Mouse (Mus musculus) CD4-positive naive resting alpha-beta T cell, adult 76 days (primary cell): Measurements from ENCODE around the gene Hexim1. TPM values are rescaled to one million over a fixed set of nuclear protein-coding genes. Genes with fewer than 3 reads are reported as not detected.

Source experiments
- total RNA-seq: library from RNA; stranded (reverse); gene quantifications from one replicate; pipeline ENCODE4 v1.2.4, GENCODE M21; 2023

The Hexim1 gene
- total RNA-seq: 137 TPM

DNA sequence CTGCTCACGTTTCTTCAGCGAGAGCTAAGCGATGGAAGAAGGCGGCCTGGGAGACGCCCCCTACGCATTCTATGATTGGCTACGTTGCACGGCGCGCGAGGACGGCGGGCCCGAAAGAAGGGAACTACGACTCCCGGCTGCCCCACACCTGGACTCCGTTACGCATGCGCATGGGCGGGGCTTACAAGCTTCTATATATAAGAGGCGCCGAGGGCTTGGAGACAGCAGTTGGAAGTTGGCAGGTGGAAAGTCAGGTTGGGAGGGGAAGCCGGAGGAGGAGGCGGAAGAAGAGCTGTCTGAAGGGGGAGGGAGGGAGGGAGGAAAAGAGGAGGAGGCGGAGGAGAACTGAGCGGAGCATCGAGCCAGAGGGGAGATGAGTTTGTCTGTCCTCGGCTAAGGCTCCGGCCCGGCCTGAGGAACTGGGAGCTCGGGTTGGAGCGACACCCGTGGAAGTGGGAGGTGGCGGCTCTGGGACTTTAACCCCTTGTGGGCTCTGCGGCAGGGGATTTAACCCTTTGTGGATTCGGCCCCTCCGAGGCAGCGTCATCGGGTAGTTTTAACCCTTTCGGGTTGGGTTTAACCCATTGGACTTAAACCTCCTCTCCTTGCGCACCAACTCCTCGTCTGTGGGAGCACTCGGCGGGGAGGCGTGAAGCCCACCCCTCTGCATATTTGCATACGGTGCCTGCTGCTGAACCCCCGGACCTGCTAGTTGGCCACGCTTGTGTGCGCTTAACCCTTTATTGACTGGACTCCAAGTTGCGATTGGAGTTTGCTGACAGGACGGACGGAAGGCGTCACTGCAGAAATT is at the start of gene Hexim1:
TSS of gene Hexim1 (plus strand) at position 224 of the 811 bp plus-strand sequence.

DNA sequence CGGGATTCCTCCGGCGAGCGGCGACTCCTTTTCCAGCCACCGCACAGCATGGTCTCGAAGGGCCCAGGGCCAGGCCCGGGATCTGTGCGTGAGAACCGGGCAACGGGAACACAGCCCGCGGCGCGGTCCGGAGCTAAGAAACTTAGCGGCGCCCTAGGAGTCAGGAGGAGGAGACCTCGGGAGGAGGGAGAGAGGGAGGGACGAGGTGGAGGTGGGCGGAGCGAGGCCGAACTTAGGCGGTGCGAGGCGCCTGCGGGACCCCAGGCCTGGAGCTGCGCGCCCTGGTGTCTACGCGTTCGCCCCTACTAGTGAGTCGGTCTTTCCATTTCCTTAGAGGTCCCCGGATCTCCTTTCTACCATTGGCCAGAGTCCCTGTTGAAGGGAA is 14.6 kb upstream of the Hexim1 start, which contains the start of the genes Plcd3 and Acbd4:
TSS of gene Plcd3 (minus strand) at position 178 of the 385 bp plus-strand sequence.
TSS of gene Acbd4 (plus strand) at position 202 of the 385 bp plus-strand sequence.

DNA sequence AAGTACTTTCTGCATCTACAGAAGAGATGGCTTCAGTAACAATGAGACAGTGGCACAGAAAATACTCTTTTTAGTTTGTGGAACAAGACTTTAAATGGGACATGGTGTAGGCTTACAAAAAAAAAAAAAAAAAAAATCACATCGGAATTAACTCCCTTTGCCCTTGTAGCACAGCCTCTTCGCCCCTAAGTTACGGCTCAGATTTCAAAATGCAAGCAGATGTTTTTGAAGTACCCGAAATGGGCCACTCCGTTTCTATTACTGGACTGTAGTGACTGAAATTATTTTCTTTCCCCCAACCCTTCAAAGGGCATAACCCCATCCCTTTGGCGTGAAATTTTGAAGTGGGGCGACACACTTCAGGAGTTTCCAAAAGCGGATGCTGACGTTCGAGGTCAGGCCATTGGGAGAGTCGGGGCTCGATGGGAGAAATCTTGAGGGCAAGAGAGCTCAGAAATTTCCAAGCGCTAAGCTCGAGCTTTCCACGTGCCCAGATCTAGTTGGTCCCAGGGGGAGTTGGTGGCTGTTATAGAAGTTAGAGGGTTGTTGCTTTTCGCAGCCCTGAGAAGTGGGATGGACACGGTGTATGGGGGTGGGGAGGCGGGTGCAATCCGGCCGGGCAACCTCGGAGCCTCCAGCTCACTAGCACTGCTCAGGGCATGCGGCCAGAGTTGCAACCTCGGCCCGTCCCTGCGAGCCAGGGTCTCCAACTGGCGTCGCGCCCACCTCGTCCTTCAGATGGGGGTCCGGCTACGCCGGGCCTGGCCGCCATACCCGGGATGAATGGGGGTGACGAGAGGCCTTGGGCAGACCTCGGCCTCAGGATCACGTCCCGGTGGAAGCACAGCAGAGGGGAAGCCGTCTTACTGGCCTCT is 15.9 kb downstream of the Hexim1 start, which contains the start of gene Hexim2:
TSS of gene Hexim2 (plus strand) at position 729 of the 875 bp plus-strand sequence.

Other genes starting within 250 kb of the Hexim1 start
- 128 TPM for gene Eftud2, start 235.2 kb upstream of the Hexim1 start, total RNA-seq
- gene Ccdc103, start 235.0 kb upstream of the Hexim1 start, total RNA-seq: not detected
- not detected for gene Fam187a, start 231.1 kb upstream of the Hexim1 start, total RNA-seq
- not detected for gene Gfap, start 215.3 kb upstream of the Hexim1 start, total RNA-seq
- gene Kif18b, start 191.1 kb upstream of the Hexim1 start, total RNA-seq: 1.1 TPM
- gene C1ql1, start 169.5 kb upstream of the Hexim1 start, total RNA-seq: not detected
- gene Nmt1, start 88.0 kb upstream of the Hexim1 start, total RNA-seq: 58.4 TPM
- gene Dcakd, start 87.9 kb upstream of the Hexim1 start, total RNA-seq: 13.4 TPM
- gene Plcd3, start 14.6 kb upstream of the Hexim1 start, total RNA-seq: 0.35 TPM
- gene Acbd4, start 14.5 kb upstream of the Hexim1 start, total RNA-seq: 32.7 TPM
- 3.3 TPM for gene Hexim2, start 16.2 kb downstream of the Hexim1 start, total RNA-seq
- 357 TPM for gene Fmnl1, start 54.9 kb downstream of the Hexim1 start, total RNA-seq
- not detected for gene 1700023F06Rik, start 92.3 kb downstream of the Hexim1 start, total RNA-seq
- gene Spata32, start 102.2 kb downstream of the Hexim1 start, total RNA-seq: not detected
- gene Map3k14, start 151.2 kb downstream of the Hexim1 start, total RNA-seq: 73.6 TPM
- 66.2 TPM for gene Arhgap27, start 247.5 kb downstream of the Hexim1 start, total RNA-seq